Mouse (Mus musculus): Measurements from ENCODE around the gene Ikzf1. TPM values are rescaled to one million over a fixed set of nuclear protein-coding genes. Genes with fewer than 3 reads are reported as not detected.

Gene Ikzf1
- polyA plus RNA-seq, 1 experiment from 2014 or later = 35.1 TPM

DNA sequence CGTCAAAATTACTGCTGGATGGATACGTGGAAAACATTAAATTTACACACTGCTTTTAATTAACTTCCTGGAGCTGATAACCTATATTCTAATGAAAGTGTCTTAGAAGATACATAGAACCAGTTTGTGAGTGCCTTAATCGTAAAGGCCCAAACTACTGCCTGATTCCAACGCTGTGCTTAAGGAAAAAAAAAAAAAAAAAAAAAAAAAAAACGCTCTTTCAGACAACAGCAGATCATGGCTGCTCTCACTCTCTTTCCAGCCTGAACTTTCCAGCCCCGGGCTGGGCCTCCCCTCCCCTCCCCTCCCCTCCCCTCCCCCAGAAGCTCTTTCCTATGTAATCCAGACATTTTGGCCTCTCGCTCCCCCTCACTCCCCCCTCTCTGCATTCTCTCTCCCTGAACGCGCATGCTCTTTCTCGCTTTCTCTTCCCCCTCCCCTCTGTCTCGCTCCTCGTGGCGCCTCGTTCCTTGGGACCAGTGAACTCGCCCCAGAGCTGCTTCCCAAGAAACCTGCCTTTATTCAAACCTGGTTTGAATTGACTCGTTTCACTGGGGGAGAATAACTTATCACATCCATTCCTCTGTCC is 136.7 kb downstream of the Ikzf1 start:
- H3K27me3 ChIP-seq (ENCODE audit: control insufficient read depth, insufficient read depth, low read depth, low read length) = no peaks in the 10 kb centered on the region
- H3K36me3 ChIP-seq (ENCODE audit: control insufficient read depth, insufficient read depth) = no peaks in the 10 kb centered on the region
- no peak overlapping the region; the same call in 1 of the 2 replicates for H3K4me2 ChIP-seq (ENCODE audit: low read depth, low read length)
- no peak overlapping the region for H3K4me3 ChIP-seq (ENCODE audit: low read depth, low read length)
- 30% methylated on average over 15 of the region's 16 CpGs for WGBS (ENCODE audit: insufficient replicate concordance)
- H3K9me3 ChIP-seq (replicated peaks; ENCODE audit: control insufficient read depth, low read length) = no peaks in the 10 kb centered on the region
- peak overlapping the region; percentile 67 for H3K27ac ChIP-seq (ENCODE audit: low read length)
- no peak overlapping the region for H3K9ac ChIP-seq (ENCODE audit: low read depth, low read length)
- peaks cover 50% of the 10 kb centered on the region for H3K4me1 ChIP-seq (ENCODE audit: control insufficient read depth, low read depth, low read length)
- ATAC-seq (ENCODE audit: low read depth) = no peak

Other genes with a start within 250 kb of the Ikzf1 start
- 0.26 and 0.66 TPM in 2 replicates for gene Spata48, start 222.9 kb upstream of the Ikzf1 start, polyA plus RNA-seq (2015; fragmentation: Nextera tagmentation; extraction: Ambion mirVana)
- gene Zpbp, start 222.6 kb upstream of the Ikzf1 start, polyA plus RNA-seq (2015; fragmentation: Nextera tagmentation; extraction: Ambion mirVana) = 0.20 TPM in 2 replicates
- gene 4930512M02Rik, start 57.2 kb upstream of the Ikzf1 start, polyA plus RNA-seq (2015; fragmentation: Nextera tagmentation; extraction: Ambion mirVana) = not detected in 2 replicates
- gene Fignl1, start 124.0 kb downstream of the Ikzf1 start, polyA plus RNA-seq (2015; fragmentation: Nextera tagmentation; extraction: Ambion mirVana) = 76.2 and 90.8 TPM in 2 replicates
- gene Ddc, start 213.1 kb downstream of the Ikzf1 start, polyA plus RNA-seq (2015; fragmentation: Nextera tagmentation; extraction: Ambion mirVana) = 13.5 and 16.3 TPM in 2 replicates

All from liver, embryonic 16.5 days (tissue).